Mouse (Mus musculus) leukemia stem cell, adult 10-12 weeks (primary cell): ENCODE data around the gene 9930021J03Rik. TPM values are rescaled to one million over a fixed set of nuclear protein-coding genes. Genes with fewer than 3 reads are reported as not detected.

ENCODE experiments used
- polyA plus RNA-seq: library from polyadenylated mRNA; stranded (reverse); fragments of >175 nt; gene quantifications from 2 replicates; pipeline ENCODE4 v1.2.3, GENCODE M21; 2012; ENCODE audit warnings: low replicate concordance

The 9930021J03Rik gene
- 0.84 and 1.8 TPM in 2 replicates for polyA plus RNA-seq

GRCm38 (mm10) chr19:29805917-29806785, at the start of gene 9930021J03Rik:
Gene 9930021J03Rik, minus strand, starts transcription at chr19:29805989.

GRCm38 (mm10) chr19:29812581-29813460, 7.0 kb upstream of the 9930021J03Rik start, which contains the start of gene Ranbp6:
Gene Ranbp6, minus strand, starts transcription at chr19:29812974.

GRCm38 (mm10) chr19:29697245-29697874, 108.4 kb downstream of the 9930021J03Rik start, which contains the start of gene Mlana:
Gene Mlana, plus strand, starts transcription at chr19:29697824.

Other genes starting within 250 kb of the 9930021J03Rik start
- gene Ermp1, start 157.6 kb downstream of the 9930021J03Rik start, polyA plus RNA-seq = 13.3 and 13.9 TPM in 2 replicates
- 0.26 TPM in 1 of 2 replicates, not detected in the other for gene Mlana, start 108.2 kb downstream of the 9930021J03Rik start, polyA plus RNA-seq
- gene Ranbp6, start 7.0 kb upstream of the 9930021J03Rik start, polyA plus RNA-seq = 0.12 and 2.0 TPM in 2 replicates
- 0.09 and 0.38 TPM in 2 replicates for gene Il33, start 119.1 kb upstream of the 9930021J03Rik start, polyA plus RNA-seq
- not detected in 2 replicates for gene Trpd52l3, start 197.8 kb upstream of the 9930021J03Rik start, polyA plus RNA-seq
- 11.6 and 28.2 TPM in 2 replicates for gene Uhrf2, start 224.5 kb upstream of the 9930021J03Rik start, polyA plus RNA-seq